In the genomic region with DNA sequence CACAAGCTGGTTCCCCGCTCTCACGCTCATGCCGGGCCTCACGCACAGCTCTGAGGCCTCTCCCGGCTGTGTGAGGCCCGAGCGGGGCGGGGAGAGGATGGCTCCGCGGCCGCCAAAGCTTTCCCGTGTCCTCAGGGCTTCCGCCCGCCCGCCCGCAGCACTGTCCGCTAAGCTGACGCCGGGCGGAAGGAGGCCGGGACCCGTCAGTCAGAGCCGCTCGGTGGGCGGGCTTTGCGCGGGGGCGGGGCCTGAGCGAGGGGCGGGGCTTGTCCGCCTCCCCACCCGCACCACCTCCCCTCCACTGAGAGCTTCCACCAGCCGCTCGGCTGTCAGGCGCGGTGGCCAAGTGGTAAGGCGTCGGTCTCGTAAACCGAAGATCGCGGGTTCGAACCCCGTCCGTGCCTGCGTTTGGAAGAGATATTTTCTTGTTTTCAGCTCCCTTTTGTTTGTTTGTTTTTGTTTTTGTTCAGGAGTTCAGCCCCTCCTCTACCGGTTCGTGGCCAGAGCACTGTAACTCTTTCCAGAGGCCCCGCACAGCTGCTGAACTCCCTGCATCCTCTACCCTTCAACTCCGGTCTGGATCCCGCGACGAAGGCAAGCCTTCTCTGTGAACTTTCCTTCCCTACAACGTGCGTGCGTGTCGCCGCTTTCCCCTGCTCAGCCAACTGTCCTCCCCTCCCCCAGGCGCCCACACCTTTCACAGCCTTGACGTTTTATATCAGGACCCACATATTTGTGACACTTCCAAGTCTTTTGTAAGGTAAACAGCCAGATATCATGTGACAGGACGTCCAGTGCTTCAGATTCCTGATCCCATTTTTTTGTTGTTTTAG, we compare ENCODE assay signal across 8 mouse cellular contexts.
DNase-seq lines count a peak whose midpoint lies in the region; ATAC-seq and TF ChIP-seq lines count a peak whose summit lies in the region.

No protein-coding gene starts in this region.

- H3K4me3 ChIP-seq in E14TG2a.4 (replicated peaks; ENCODE audit: low read length): peak overlapping the region; percentile 98
- peak overlapping the region; percentile 76 for H3K4me3 ChIP-seq in forebrain, embryonic 13.5 days
- peak overlapping the region; percentile 84 for H3K4me3 ChIP-seq in neural tube, embryonic 15.5 days (replicated peaks)

- intact Hi-C loops in heart, postnatal 14 days (cut with DNase I): no loop called here

- under 1% methylated on average over 59 of the region's 61 CpGs for WGBS in forebrain, embryonic 13.5 days
- WGBS in neural tube, embryonic 15.5 days: under 1% methylated on average over 56 of the region's 61 CpGs

- H3K4me2 ChIP-seq in forebrain, embryonic 13.5 days: peak overlapping the region; percentile 71
- H3K4me2 ChIP-seq in neural tube, embryonic 15.5 days: peak overlapping the region; percentile 72

- H3K27ac ChIP-seq in forebrain, embryonic 13.5 days: peak overlapping the region; percentile 98
- H3K27ac ChIP-seq in neural tube, embryonic 15.5 days (replicated peaks): peak overlapping the region; percentile 99

- no peaks in the 10 kb centered on the region for H3K9me3 ChIP-seq in E14TG2a.4 (ENCODE audit: low read length)
- H3K9me3 ChIP-seq in forebrain, embryonic 13.5 days (replicated peaks): no peaks in the 10 kb centered on the region
- no peaks in the 10 kb centered on the region for H3K9me3 ChIP-seq in neural tube, embryonic 15.5 days (replicated peaks)

- ATAC-seq in forebrain, embryonic 13.5 days: peak; percentile 93
- peak; percentile 94 for ATAC-seq in neural tube, embryonic 15.5 days (ENCODE audit: low FRiP score)

- H3K27me3 ChIP-seq in E14TG2a.4 (ENCODE audit: insufficient read depth, low read length): peaks cover 11% of the 10 kb centered on the region
- peaks cover 9% of the 10 kb centered on the region for H3K27me3 ChIP-seq in forebrain, embryonic 13.5 days
- H3K27me3 ChIP-seq in neural tube, embryonic 15.5 days (replicated peaks): peaks cover 6% of the 10 kb centered on the region

- TF ChIP-seq CTCF in E14TG2a.4 (conservative IDR thresholded peaks at IDR 0.05; ENCODE audit: low read length): no peak

- peaks cover 12% of the 10 kb centered on the region for H3K36me3 ChIP-seq in E14TG2a.4 (ENCODE audit: insufficient read depth, low read length)
- peaks cover 12% of the 10 kb centered on the region for H3K36me3 ChIP-seq in forebrain, embryonic 13.5 days (ENCODE audit: poor library complexity, severe bottlenecking)
- H3K36me3 ChIP-seq in neural tube, embryonic 15.5 days: no peaks in the 10 kb centered on the region

- peak overlapping the region; percentile 82 for H3K9ac ChIP-seq in forebrain, embryonic 13.5 days
- peak overlapping the region; percentile 84 for H3K9ac ChIP-seq in neural tube, embryonic 15.5 days (replicated peaks)

- H3K4me1 ChIP-seq in E14TG2a.4 (replicated peaks; ENCODE audit: low read depth, low read length): peaks cover 49% of the 10 kb centered on the region
- H3K4me1 ChIP-seq in forebrain, embryonic 13.5 days: peaks cover 28% of the 10 kb centered on the region
- H3K4me1 ChIP-seq in neural tube, embryonic 15.5 days: peaks cover 33% of the 10 kb centered on the region

- peak; percentile 91 for DNase-seq in c-Kit-positive CD71-positive TER-119-positive erythroid progenitor cells, embryonic 14.5 days (ENCODE audit: low spot score)
- DNase-seq in heart, postnatal 14 days: peak; percentile 98 to 99
- peak; percentile 96 for DNase-seq in layer of hippocampus, adult 11-12 months (ENCODE audit: low spot score)
- DNase-seq in lung, adult 18-20 months: peak; percentile 93 to 95
- DNase-seq in testis, postnatal 14 days (ENCODE audit: low spot score): peak; percentile 95

Comparison
In these comparisons a context has a peak if more than half of its experiments do, and no peak if none do; other contexts are left out.
1. Peak in every context shown above with its lines: DNase-seq, ATAC-seq, H3K4me3 ChIP-seq and H3K27ac ChIP-seq.